Mouse (Mus musculus) stomach, postnatal 0 days (tissue): ENCODE data around the gene Lce1h.

Source experiments
- CTCF ChIP-seq: IDR thresholded peaks from 2 replicates; pipeline ENCODE4 v1.5.1; 2016; ENCODE audit warnings: antibody characterized with exemption, low read depth, mild to moderate bottlenecking, moderate library complexity
- EP300 ChIP-seq: optimal IDR thresholded peaks from 2 replicates; pipeline ENCODE3; 2016; ENCODE audit warnings: antibody characterized with exemption

GRCm38 (mm10) chr3:92722631-92723030 lies 42.2 kb downstream of the Lce1h start:
- TF ChIP-seq CTCF (no peak), EP300 (no peak)
